Mouse (Mus musculus): ENCODE measurements around the gene Ost4. TPM values are rescaled to one million over a fixed set of nuclear protein-coding genes. Genes with fewer than 3 reads are reported as not detected.

Gene Ost4
- polyA plus RNA-seq, 1 experiment from 2014 or later, result 311 TPM

DNA sequence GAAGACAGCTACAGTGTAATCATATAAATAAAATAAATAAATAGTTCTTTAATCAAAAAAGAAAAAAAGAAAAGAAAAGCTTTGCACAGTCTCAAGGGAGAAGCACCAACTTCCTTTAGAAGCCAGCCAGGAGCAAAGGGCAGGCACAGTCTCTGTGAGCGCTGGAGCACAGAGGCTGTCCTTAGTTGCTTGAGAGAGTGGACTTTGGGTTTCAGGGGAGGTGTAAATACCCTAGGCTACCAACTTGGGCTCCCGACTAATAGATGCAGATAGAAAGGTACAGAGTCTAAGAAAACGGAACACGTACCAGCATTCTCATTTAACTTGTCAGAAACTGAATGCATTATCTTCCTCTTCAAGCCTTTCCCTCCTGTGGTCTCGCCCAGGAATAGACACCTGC is 41.0 kb upstream of the Ost4 start:
- Histone ChIP-seq H3K9ac (ENCODE audit: low read depth, low read length) (no peak overlapping the region), H3K4me1 (ENCODE audit: control insufficient read depth, low read depth, low read length) (peaks cover 15% of the 10 kb centered on the region), H3K27ac (ENCODE audit: low read length) (no peak overlapping the region), H3K4me2 (ENCODE audit: low read depth, low read length) (no peak overlapping the region), H3K36me3 (ENCODE audit: control insufficient read depth, insufficient read depth) (no peaks in the 10 kb centered on the region; the same call in none of the 2 replicates), H3K4me3 (ENCODE audit: low read depth, low read length) (no peak overlapping the region), H3K27me3 (ENCODE audit: control insufficient read depth, insufficient read depth, low read depth, low read length) (peaks cover 15% of the 10 kb centered on the region), H3K9me3 (replicated peaks; ENCODE audit: control insufficient read depth, low read length) (no peaks in the 10 kb centered on the region)
- 52% methylated on average over 5 of the region's 5 CpGs for WGBS (ENCODE audit: insufficient replicate concordance)
- no peak for ATAC-seq (ENCODE audit: low read depth)

DNA sequence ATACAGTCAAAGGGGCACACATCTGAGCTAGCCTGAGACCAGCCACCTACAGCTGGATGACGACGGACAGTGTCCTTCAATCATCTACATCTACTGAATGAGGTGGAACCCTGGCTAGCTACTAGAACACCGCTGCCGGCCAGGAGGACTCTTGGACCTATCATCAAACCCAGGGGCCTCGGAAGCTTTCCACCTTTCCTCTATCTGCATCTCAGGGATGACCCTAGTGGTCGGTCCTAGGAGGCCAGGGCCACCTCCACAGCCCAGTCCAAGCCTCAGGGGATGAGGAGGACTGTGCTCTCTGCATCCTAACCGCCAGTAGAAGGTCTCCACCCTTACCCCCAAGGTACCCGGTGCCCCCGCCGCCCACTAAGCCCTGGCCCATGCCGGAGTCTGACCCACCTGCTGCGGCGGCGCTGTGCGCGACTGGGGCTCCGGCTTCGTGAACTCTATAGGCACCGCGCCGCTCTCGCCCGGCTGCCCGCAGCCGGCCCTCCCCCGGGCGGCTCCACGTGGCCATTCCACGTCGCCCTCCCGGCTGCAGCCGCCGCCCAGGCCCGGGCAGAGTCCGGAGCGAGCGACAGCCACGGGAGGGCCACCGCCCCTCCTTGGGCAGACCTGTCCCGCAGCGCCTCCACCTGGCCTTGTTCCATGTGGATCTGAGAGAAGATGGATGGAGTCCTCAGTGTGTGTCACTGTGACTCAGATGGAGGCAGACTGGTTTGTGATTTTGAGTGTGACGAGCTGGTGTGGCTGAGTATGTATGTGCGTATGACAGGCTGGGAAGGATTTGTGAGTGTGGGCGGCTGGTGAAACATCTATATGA is 37.6 kb upstream of the Ost4 start, which contains the start of gene Cgref1:
TSS of gene Cgref1 (minus strand) at position 636 of the 826 bp plus-strand sequence.
- H3K27me3 ChIP-seq (ENCODE audit: control insufficient read depth, insufficient read depth, low read depth, low read length), result peaks cover 15% of the 10 kb centered on the region
- no peaks in the 10 kb centered on the region for H3K9me3 ChIP-seq (replicated peaks; ENCODE audit: control insufficient read depth, low read length)
- WGBS (ENCODE audit: insufficient replicate concordance), result 9% methylated on average over 44 of the region's 44 CpGs
- H3K4me1 ChIP-seq (ENCODE audit: control insufficient read depth, low read depth, low read length), result peaks cover 12% of the 10 kb centered on the region
- no peak within 1 kb of the TSS for H3K27ac ChIP-seq (ENCODE audit: low read length)
- peak within 1 kb of the TSS; percentile 51 for H3K4me3 ChIP-seq (ENCODE audit: low read depth, low read length)
- H3K36me3 ChIP-seq (ENCODE audit: control insufficient read depth, insufficient read depth), result no peaks in the 10 kb centered on the region
- ATAC-seq (ENCODE audit: low read depth), result peak; percentile 50
- H3K9ac ChIP-seq (ENCODE audit: low read depth, low read length), result peak within 1 kb of the TSS; percentile 37; the same call in 1 of the 2 replicates
- H3K4me2 ChIP-seq (ENCODE audit: low read depth, low read length), result peak within 1 kb of the TSS; percentile 59

DNA sequence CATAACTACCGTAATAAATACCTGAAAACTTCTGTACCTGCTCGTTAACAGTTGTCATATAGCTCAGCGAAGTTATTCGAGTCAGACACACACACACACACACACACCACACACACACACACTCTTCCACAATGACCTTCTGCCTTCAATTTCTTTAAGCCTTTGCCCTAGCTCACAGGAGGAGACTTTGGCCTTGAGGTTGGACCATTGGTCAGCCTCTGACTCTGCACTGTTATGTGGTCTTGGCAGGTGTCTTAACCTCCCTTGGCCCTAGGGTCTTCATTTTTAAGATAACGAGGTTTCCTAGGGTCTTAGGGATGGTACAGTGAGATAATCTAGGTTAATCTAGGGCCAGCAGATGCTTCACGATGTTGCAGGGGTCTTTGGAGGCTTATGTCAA is 36.8 kb upstream of the Ost4 start:
- no peaks in the 10 kb centered on the region for H3K9me3 ChIP-seq (replicated peaks; ENCODE audit: control insufficient read depth, low read length)
- no peak overlapping the region for H3K9ac ChIP-seq (ENCODE audit: low read depth, low read length)
- no peak overlapping the region for H3K4me2 ChIP-seq (ENCODE audit: low read depth, low read length)
- no peaks in the 10 kb centered on the region for H3K36me3 ChIP-seq (ENCODE audit: control insufficient read depth, insufficient read depth)
- H3K27me3 ChIP-seq (ENCODE audit: control insufficient read depth, insufficient read depth, low read depth, low read length), result peaks cover 15% of the 10 kb centered on the region
- no peak overlapping the region for H3K4me3 ChIP-seq (ENCODE audit: low read depth, low read length)
- H3K27ac ChIP-seq (ENCODE audit: low read length), result no peak overlapping the region
- 61% methylated on average over 6 of the region's 6 CpGs for WGBS (ENCODE audit: insufficient replicate concordance)
- ATAC-seq (ENCODE audit: low read depth), result no peak
- peaks cover 9% of the 10 kb centered on the region for H3K4me1 ChIP-seq (ENCODE audit: control insufficient read depth, low read depth, low read length)

DNA sequence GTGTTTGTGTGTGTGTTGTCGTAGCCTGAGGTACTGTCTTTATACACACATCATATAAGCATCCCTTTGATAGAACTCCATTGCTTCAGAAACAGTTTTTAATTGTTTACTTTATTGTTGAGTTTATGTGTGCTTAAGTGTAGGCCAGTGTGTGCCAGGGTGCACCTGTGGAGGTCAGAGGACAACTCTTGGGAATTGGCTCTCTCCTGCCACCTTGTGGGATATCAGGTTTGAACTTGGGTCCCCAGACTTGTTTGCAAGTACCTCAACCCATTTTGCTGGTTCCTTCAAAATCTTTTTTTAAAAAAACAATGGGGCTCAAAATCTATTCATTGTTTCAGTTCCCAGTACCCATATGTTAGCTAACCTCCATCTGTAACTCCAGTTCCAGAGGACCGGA is 35.4 kb upstream of the Ost4 start:
- Histone ChIP-seq H3K9ac (ENCODE audit: low read depth, low read length) (no peak overlapping the region), H3K4me1 (ENCODE audit: control insufficient read depth, low read depth, low read length) (peaks cover 3% of the 10 kb centered on the region; the same call in 1 of the 2 replicates), H3K36me3 (ENCODE audit: control insufficient read depth, insufficient read depth) (no peaks in the 10 kb centered on the region), H3K27ac (ENCODE audit: low read length) (no peak overlapping the region), H3K9me3 (replicated peaks; ENCODE audit: control insufficient read depth, low read length) (no peaks in the 10 kb centered on the region), H3K27me3 (ENCODE audit: control insufficient read depth, insufficient read depth, low read depth, low read length) (peaks cover 15% of the 10 kb centered on the region), H3K4me2 (ENCODE audit: low read depth, low read length) (no peak overlapping the region), H3K4me3 (ENCODE audit: low read depth, low read length) (no peak overlapping the region)
- no peak for ATAC-seq (ENCODE audit: low read depth)
- 81% methylated on average over 2 of the region's 2 CpGs for WGBS (ENCODE audit: insufficient replicate concordance)

DNA sequence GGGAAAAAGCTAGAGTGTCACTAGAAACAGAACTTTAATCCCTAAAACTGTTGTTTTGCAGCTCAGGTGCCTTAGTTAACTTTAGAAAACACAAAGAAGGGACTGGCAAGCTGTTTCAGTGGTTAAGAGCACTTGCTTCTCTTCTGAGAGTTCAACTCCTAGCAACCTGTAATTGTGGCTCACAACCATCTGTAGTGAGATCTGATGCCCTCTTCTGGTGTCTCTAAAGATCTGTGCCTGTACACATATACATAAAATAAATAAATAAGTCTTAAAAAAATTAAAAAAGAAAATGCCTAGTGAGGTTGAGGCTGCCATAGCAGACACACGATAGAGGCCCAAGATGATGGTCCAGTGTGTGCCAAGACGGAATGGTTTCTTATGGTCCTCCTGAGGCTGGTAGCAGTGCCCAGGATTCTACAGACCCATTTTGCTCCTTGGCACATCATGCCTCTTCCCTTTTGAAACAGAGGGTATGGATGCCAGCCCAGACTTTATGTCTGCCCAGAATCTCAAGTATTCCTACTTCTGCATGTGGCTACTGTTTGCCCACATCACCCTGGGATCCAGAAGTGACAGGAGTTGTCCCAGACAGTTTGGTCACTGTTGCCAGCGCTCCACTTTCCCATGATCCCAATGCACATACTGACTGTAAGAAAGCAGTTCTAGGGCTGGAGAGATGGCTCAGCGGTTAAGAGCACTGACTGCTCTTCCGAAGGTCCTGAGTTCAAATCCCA is 27.3 kb upstream of the Ost4 start:
- H3K9me3 ChIP-seq (replicated peaks; ENCODE audit: control insufficient read depth, low read length), result no peaks in the 10 kb centered on the region
- H3K4me3 ChIP-seq (ENCODE audit: low read depth, low read length), result no peak overlapping the region
- H3K27me3 ChIP-seq (ENCODE audit: control insufficient read depth, insufficient read depth, low read depth, low read length), result no peaks in the 10 kb centered on the region
- 79% methylated on average over 5 of the region's 5 CpGs for WGBS (ENCODE audit: insufficient replicate concordance)
- H3K36me3 ChIP-seq (ENCODE audit: control insufficient read depth, insufficient read depth), result no peaks in the 10 kb centered on the region
- no peaks in the 10 kb centered on the region for H3K4me1 ChIP-seq (ENCODE audit: control insufficient read depth, low read depth, low read length)
- H3K4me2 ChIP-seq (ENCODE audit: low read depth, low read length), result no peak overlapping the region
- H3K27ac ChIP-seq (ENCODE audit: low read length), result no peak overlapping the region
- no peak for ATAC-seq (ENCODE audit: low read depth)
- no peak overlapping the region for H3K9ac ChIP-seq (ENCODE audit: low read depth, low read length)

DNA sequence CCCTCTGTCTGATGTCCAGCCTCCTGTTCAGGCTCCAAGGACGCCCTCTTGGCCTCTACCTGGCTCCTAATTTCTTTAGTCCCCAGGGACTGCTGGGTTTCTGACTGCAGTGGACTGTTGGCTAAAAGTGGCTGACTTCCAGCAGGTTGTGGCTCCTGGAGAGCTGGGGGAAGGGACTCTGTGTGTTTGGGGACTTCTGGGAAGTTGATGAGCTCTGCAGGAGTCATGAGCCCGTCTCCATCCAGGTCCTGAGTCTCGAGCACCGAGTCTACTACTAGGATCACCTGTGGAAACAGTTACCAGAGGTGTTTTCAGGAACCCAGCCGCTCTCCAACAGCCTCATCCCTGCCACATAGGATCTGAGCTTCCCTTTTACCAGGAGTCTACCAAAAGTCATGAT is 26.1 kb upstream of the Ost4 start:
- no peaks in the 10 kb centered on the region for H3K36me3 ChIP-seq (ENCODE audit: control insufficient read depth, insufficient read depth)
- H3K4me3 ChIP-seq (ENCODE audit: low read depth, low read length), result no peak overlapping the region
- H3K4me1 ChIP-seq (ENCODE audit: control insufficient read depth, low read depth, low read length), result no peaks in the 10 kb centered on the region
- WGBS (ENCODE audit: insufficient replicate concordance), result 55% methylated on average over 5 of the region's 5 CpGs
- no peak overlapping the region for H3K9ac ChIP-seq (ENCODE audit: low read depth, low read length)
- H3K4me2 ChIP-seq (ENCODE audit: low read depth, low read length), result no peak overlapping the region
- no peak overlapping the region for H3K27ac ChIP-seq (ENCODE audit: low read length)
- H3K27me3 ChIP-seq (ENCODE audit: control insufficient read depth, insufficient read depth, low read depth, low read length), result no peaks in the 10 kb centered on the region
- no peak for ATAC-seq (ENCODE audit: low read depth)
- no peaks in the 10 kb centered on the region for H3K9me3 ChIP-seq (replicated peaks; ENCODE audit: control insufficient read depth, low read length)

DNA sequence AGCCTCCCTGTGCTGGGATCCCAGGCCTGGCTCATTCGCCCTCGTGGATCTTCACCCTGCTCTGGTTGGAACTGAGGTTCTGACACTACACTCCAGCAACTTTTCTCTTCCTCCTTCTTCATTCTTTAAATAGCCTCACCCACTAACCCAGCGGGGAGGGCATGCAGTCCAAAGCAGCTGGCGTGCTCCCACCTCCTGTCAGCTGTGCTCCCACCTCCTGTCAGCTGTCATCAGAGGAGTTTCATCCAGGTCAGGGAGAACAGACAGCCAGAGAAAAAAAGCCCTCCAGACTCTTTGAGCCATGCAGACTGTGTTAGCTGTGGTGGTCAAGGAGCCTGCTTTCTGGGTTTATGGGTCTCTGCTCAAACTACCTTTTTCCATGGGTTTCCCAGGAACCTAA is 23.8 kb upstream of the Ost4 start:
- Histone ChIP-seq H3K9ac (ENCODE audit: low read depth, low read length) (no peak overlapping the region), H3K27ac (ENCODE audit: low read length) (no peak overlapping the region), H3K9me3 (replicated peaks; ENCODE audit: control insufficient read depth, low read length) (no peaks in the 10 kb centered on the region), H3K36me3 (ENCODE audit: control insufficient read depth, insufficient read depth) (no peaks in the 10 kb centered on the region), H3K4me2 (ENCODE audit: low read depth, low read length) (no peak overlapping the region), H3K4me1 (ENCODE audit: control insufficient read depth, low read depth, low read length) (no peaks in the 10 kb centered on the region; the same call in 1 of the 2 replicates), H3K4me3 (ENCODE audit: low read depth, low read length) (no peak overlapping the region), H3K27me3 (ENCODE audit: control insufficient read depth, insufficient read depth, low read depth, low read length) (no peaks in the 10 kb centered on the region)
- WGBS (ENCODE audit: insufficient replicate concordance), result 70% methylated on average over 4 of the region's 4 CpGs
- ATAC-seq (ENCODE audit: low read depth), result no peak

DNA sequence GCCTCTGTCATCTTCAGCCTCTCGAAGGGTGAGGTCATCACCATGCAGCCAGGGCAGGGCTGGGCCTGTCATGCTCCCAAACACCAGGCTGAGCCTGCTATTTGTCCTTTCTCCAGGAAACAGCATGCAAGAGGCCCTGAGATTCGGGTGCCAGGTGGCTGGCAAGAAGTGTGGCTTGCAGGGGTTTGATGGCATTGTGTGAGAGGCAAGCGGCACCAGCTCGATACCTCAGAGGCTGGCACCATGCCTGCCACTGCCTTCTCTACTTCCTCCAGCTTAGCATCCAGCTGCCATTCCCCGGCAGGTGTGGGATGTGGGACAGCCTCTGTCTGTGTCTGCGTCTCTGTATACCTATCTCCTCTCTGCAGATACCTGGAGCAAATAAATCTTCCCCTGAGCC is 23.3 kb upstream of the Ost4 start:
- no peaks in the 10 kb centered on the region for H3K36me3 ChIP-seq (ENCODE audit: control insufficient read depth, insufficient read depth)
- no peak overlapping the region for H3K4me3 ChIP-seq (ENCODE audit: low read depth, low read length)
- 69% methylated on average over 6 of the region's 6 CpGs for WGBS (ENCODE audit: insufficient replicate concordance)

DNA sequence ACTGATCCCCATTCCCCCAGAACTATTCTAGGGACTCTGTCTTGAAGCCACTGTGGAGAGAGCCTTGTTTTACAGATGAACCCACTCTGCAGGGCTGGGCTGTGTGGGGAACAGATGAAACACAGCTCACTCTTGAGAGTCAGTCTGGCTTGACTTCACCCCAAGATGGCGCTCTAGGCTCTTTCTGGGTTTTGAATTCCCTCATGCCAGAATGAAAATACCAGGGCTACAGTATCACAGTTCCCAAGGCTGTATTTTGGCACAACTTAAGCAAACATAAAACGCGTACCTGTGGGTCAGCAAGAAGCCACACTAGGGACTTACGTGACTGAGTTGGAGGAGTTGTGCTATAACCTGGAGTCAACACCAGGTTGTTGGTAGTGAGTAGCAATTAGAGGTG is 22.5 kb upstream of the Ost4 start:
- no peaks in the 10 kb centered on the region; the same call in 1 of the 2 replicates for H3K36me3 ChIP-seq (ENCODE audit: control insufficient read depth, insufficient read depth)
- H3K4me1 ChIP-seq (ENCODE audit: control insufficient read depth, low read depth, low read length), result no peaks in the 10 kb centered on the region; the same call in 1 of the 2 replicates
- no peak overlapping the region for H3K9ac ChIP-seq (ENCODE audit: low read depth, low read length)
- no peak for ATAC-seq (ENCODE audit: low read depth)
- H3K4me2 ChIP-seq (ENCODE audit: low read depth, low read length), result no peak overlapping the region
- no peak overlapping the region for H3K4me3 ChIP-seq (ENCODE audit: low read depth, low read length)
- no peak overlapping the region for H3K27ac ChIP-seq (ENCODE audit: low read length)
- WGBS (ENCODE audit: insufficient replicate concordance), result 51% methylated on average over 4 of the region's 4 CpGs
- no peaks in the 10 kb centered on the region for H3K9me3 ChIP-seq (replicated peaks; ENCODE audit: control insufficient read depth, low read length)
- no peaks in the 10 kb centered on the region for H3K27me3 ChIP-seq (ENCODE audit: control insufficient read depth, insufficient read depth, low read depth, low read length)

More for the DNA sequence above, 23.3 kb upstream of the Ost4 start:
- H3K9ac ChIP-seq (ENCODE audit: low read depth, low read length), result no peak overlapping the region
- H3K9me3 ChIP-seq (replicated peaks; ENCODE audit: control insufficient read depth, low read length), result no peaks in the 10 kb centered on the region
- H3K27me3 ChIP-seq (ENCODE audit: control insufficient read depth, insufficient read depth, low read depth, low read length), result no peaks in the 10 kb centered on the region
- no peak for ATAC-seq (ENCODE audit: low read depth)
- H3K4me1 ChIP-seq (ENCODE audit: control insufficient read depth, low read depth, low read length), result no peaks in the 10 kb centered on the region; the same call in 1 of the 2 replicates
- H3K4me2 ChIP-seq (ENCODE audit: low read depth, low read length), result no peak overlapping the region
- H3K27ac ChIP-seq (ENCODE audit: low read length), result no peak overlapping the region

All from liver, embryonic 16.5 days (tissue).